20 mouse cellular contexts compared by ENCODE assay signal in the genomic region with DNA sequence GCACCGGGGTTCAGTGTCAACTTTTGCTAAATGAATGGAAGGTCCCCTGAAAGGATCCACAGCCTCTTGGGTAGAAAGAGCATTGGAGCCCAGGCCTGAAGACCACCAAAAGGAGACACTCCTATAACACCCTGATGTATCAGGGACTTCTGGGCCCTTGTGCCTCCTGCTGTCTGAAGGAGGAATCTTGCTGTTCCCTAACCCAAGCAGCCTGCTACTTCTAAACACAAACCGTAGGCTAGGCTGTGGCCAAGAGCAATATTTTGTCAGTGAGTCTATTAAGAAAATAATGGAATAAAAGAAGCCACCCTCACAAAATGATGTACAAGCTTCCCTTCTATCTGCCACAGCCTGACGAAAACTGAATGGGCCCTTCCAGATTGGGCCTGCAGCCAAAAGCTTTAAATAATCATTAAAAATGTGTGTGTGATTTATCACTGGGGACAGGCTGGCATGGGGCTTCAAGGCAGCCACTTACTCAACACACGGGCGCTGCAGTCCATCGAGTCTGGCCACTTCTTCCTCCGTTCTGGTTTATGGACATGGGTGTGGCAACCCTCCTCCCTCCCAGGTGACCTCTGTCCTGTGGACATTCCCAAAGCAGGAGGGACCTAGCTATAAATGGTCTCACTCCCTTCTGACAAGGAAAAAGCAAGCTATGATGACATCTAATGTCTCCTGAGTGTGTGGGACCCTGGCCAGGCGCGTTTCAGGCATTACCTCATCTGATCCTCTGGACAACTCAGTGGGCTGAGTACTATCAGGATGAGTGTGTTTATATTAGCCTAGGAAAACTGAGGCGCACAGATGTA. TPM values are rescaled to one million over a fixed set of nuclear protein-coding genes. Genes with fewer than 3 reads are reported as not detected.
DNase-seq lines count a peak whose midpoint lies in the region; ATAC-seq and TF ChIP-seq lines count a peak whose summit lies in the region.
"Had no signal": no experiment of that assay in that cellular context is flagged by ENCODE, and none has a peak within 500 bp of the region (broad histone marks: within the 10 kb centered on the region; RNA-seq: fewer than 3 reads in every experiment).

No protein-coding gene starts in this region.

- no peak for TF ChIP-seq EP300 in lung, postnatal 0 days (IDR thresholded peaks at IDR 0.05)

- H3K9me3 ChIP-seq in hindbrain, postnatal 0 days (ENCODE audit: low read length) = no peaks in the 10 kb centered on the region
- no peaks in the 10 kb centered on the region for H3K9me3 ChIP-seq in hindbrain, embryonic 11.5 days (ENCODE audit: control insufficient read depth, low read length)
- H3K9me3 ChIP-seq in lung, postnatal 0 days (ENCODE audit: low read length) = no peaks in the 10 kb centered on the region
- no peaks in the 10 kb centered on the region for H3K9me3 ChIP-seq in intestine, embryonic 16.5 days (ENCODE audit: control insufficient read depth, low read length)
- H3K9me3 ChIP-seq: heart, embryonic 10.5 days; liver, embryonic 13.5 days; midbrain, embryonic 15.5 days had no signal

- H3K27ac ChIP-seq in hindbrain, postnatal 0 days = no peak overlapping the region
- no peak overlapping the region for H3K27ac ChIP-seq in hindbrain, embryonic 11.5 days (ENCODE audit: low read depth, low read length)
- H3K27ac ChIP-seq in lung, postnatal 0 days (ENCODE audit: low read length) = no peak overlapping the region
- no peak overlapping the region for H3K27ac ChIP-seq in intestine, embryonic 16.5 days (ENCODE audit: low read length)
- H3K27ac ChIP-seq: heart, embryonic 10.5 days; left cerebral cortex, adult 2 months; liver, embryonic 13.5 days; midbrain, embryonic 15.5 days had no signal

- ATAC-seq in hindbrain, postnatal 0 days = no peak
- no peak for ATAC-seq in hindbrain, embryonic 11.5 days (ENCODE audit: low FRiP score)
- 0 out of 2 replicates have a peak, but pooled peaks have one; percentile 19 for ATAC-seq in lung, postnatal 0 days
- ATAC-seq in intestine, embryonic 16.5 days = peak; percentile 83
- ATAC-seq in erythroblast, adult 5-6 weeks (replicated peaks; ENCODE audit: low FRiP score, poor library complexity, severe bottlenecking) = no peak
- ATAC-seq: midbrain, embryonic 15.5 days had no signal

- H3K9ac ChIP-seq in hindbrain, postnatal 0 days (replicated peaks; ENCODE audit: low read length) = no peak overlapping the region
- H3K9ac ChIP-seq in hindbrain, embryonic 11.5 days (ENCODE audit: low read depth, low read length) = no peak overlapping the region
- H3K9ac ChIP-seq in lung, postnatal 0 days (replicated peaks; ENCODE audit: low read depth) = no peak overlapping the region
- H3K9ac ChIP-seq in intestine, embryonic 16.5 days (ENCODE audit: low read depth, low read length) = no peak overlapping the region
- H3K9ac ChIP-seq: liver, embryonic 13.5 days; midbrain, embryonic 15.5 days had no signal

- no peak overlapping the region for H3K4me3 ChIP-seq in hindbrain, postnatal 0 days (ENCODE audit: low read length)
- no peak overlapping the region for H3K4me3 ChIP-seq in hindbrain, embryonic 11.5 days (ENCODE audit: low read depth, low read length)
- no peak overlapping the region for H3K4me3 ChIP-seq in lung, postnatal 0 days (ENCODE audit: low read depth, low read length)
- H3K4me3 ChIP-seq in lung, adult 2 months (replicated peaks; ENCODE audit: extremely low read depth, low read depth, low read length) = no peak overlapping the region
- H3K4me3 ChIP-seq in intestine, embryonic 16.5 days (ENCODE audit: low read length) = no peak overlapping the region
- H3K4me3 ChIP-seq: heart, embryonic 10.5 days; left cerebral cortex, adult 2 months; liver, embryonic 13.5 days; midbrain, embryonic 15.5 days had no signal

- H3K36me3 ChIP-seq in hindbrain, postnatal 0 days (ENCODE audit: insufficient read depth, low read length) = no peaks in the 10 kb centered on the region
- H3K36me3 ChIP-seq in hindbrain, embryonic 11.5 days (ENCODE audit: control insufficient read depth, insufficient read depth, low read length) = no peaks in the 10 kb centered on the region
- no peaks in the 10 kb centered on the region for H3K36me3 ChIP-seq in lung, postnatal 0 days (ENCODE audit: insufficient read depth, low read length)
- no peaks in the 10 kb centered on the region for H3K36me3 ChIP-seq in intestine, embryonic 16.5 days (ENCODE audit: control insufficient read depth, insufficient read depth, low read length)
- H3K36me3 ChIP-seq: heart, embryonic 10.5 days; liver, embryonic 13.5 days; midbrain, embryonic 15.5 days had no signal

- no peak overlapping the region for H3K4me2 ChIP-seq in hindbrain, postnatal 0 days (ENCODE audit: low read depth, low read length)
- no peak overlapping the region for H3K4me2 ChIP-seq in hindbrain, embryonic 11.5 days (replicated peaks; ENCODE audit: low read depth, low read length)
- H3K4me2 ChIP-seq in lung, postnatal 0 days (replicated peaks; ENCODE audit: low read depth, low read length) = no peak overlapping the region
- no peak overlapping the region for H3K4me2 ChIP-seq in intestine, embryonic 16.5 days (ENCODE audit: low read depth, low read length)
- H3K4me2 ChIP-seq: liver, embryonic 13.5 days; midbrain, embryonic 15.5 days had no signal

- peak; percentile 15 for DNase-seq in hindbrain, postnatal 0 days (ENCODE audit: low spot score)
- DNase-seq in hindbrain, embryonic 11.5 days (ENCODE audit: low spot score) = no peak
- no peak for DNase-seq in lung, postnatal 0 days (ENCODE audit: low spot score)
- no peak for DNase-seq in lung, adult 2 months
- DNase-seq in mesoderm, embryonic 11.5 days (ENCODE audit: low read depth, low spot score) = peak; percentile 18
- DNase-seq: cerebellum, adult 8-10 months; gastrocnemius, postnatal 25 days; heart, postnatal 14 days; liver, embryonic 13.5 days; lung, postnatal 4 days had no signal

- H3K27me3 ChIP-seq in hindbrain, postnatal 0 days (ENCODE audit: insufficient read depth, low read length) = no peaks in the 10 kb centered on the region
- H3K27me3 ChIP-seq in hindbrain, embryonic 11.5 days (ENCODE audit: control insufficient read depth, insufficient read depth, low read length) = no peaks in the 10 kb centered on the region
- H3K27me3 ChIP-seq in lung, postnatal 0 days (replicated peaks; ENCODE audit: insufficient read depth, low read length) = no peaks in the 10 kb centered on the region
- no peaks in the 10 kb centered on the region; the same call in 1 of the 2 replicates for H3K27me3 ChIP-seq in intestine, embryonic 16.5 days (replicated peaks; ENCODE audit: control insufficient read depth, insufficient read depth, low read length)
- H3K27me3 ChIP-seq: midbrain, embryonic 15.5 days had no signal

- no peak for TF ChIP-seq POLR2A in lung, adult 2 months (IDR thresholded peaks at IDR 0.05; ENCODE audit: borderline replicate concordance, extremely low read depth, low read depth, low read length)

- 66% methylated on average over 10 of the region's 10 CpGs for WGBS in hindbrain, postnatal 0 days
- 76% methylated on average over 10 of the region's 10 CpGs for WGBS in hindbrain, embryonic 11.5 days
- WGBS in lung, postnatal 0 days = 45% methylated on average over 10 of the region's 10 CpGs
- WGBS in lung, adult 2 months = 42% methylated on average over 10 of the region's 10 CpGs
- WGBS in intestine, embryonic 16.5 days = 37% methylated on average over 10 of the region's 10 CpGs

- no peaks in the 10 kb centered on the region for H3K4me1 ChIP-seq in hindbrain, postnatal 0 days (ENCODE audit: insufficient read depth, low read length)
- no peaks in the 10 kb centered on the region for H3K4me1 ChIP-seq in hindbrain, embryonic 11.5 days (replicated peaks; ENCODE audit: control insufficient read depth, insufficient read depth, low read length)
- H3K4me1 ChIP-seq in lung, postnatal 0 days (ENCODE audit: insufficient read depth, low read depth, low read length) = no peaks in the 10 kb centered on the region
- no peaks in the 10 kb centered on the region for H3K4me1 ChIP-seq in lung, adult 2 months (ENCODE audit: control insufficient read depth, insufficient read depth, low read length)
- H3K4me1 ChIP-seq in intestine, embryonic 16.5 days (ENCODE audit: control insufficient read depth, insufficient read depth, low read length) = peaks cover 3% of the 10 kb centered on the region; the same call in 1 of the 2 replicates
- H3K4me1 ChIP-seq: heart, embryonic 10.5 days; liver, embryonic 13.5 days; midbrain, embryonic 15.5 days had no signal

- no peak for TF ChIP-seq CTCF in hindbrain, postnatal 0 days (IDR thresholded peaks at IDR 0.05; ENCODE audit: low read depth)
- TF ChIP-seq CTCF in lung, postnatal 0 days (IDR thresholded peaks at IDR 0.05) = peak; percentile 23; the same call in 1 of the 2 replicates
- TF ChIP-seq CTCF in lung, adult 2 months (IDR thresholded peaks at IDR 0.05; ENCODE audit: insufficient read depth, low read length) = no peak

RNA-seq across cellular contexts. Expression of a gene that starts 13.5 kb away (rescaled TPM):
- total RNA-seq in hindbrain, postnatal 0 days (2014; rRNA removed) = not detected in 2 replicates
- polyA plus RNA-seq in hindbrain, postnatal 0 days (2015; fragmentation: Nextera tagmentation; extraction: Ambion mirVana) = not detected in 2 replicates
- not detected in 2 replicates for polyA plus RNA-seq in hindbrain, embryonic 11.5 days (2014; fragmentation: Nextera tagmentation; extraction: Ambion mirVana)
- not detected in 2 replicates for polyA plus RNA-seq in lung, postnatal 0 days (2015; fragmentation: Nextera tagmentation; extraction: Ambion mirVana)
- not detected in 2 replicates for polyA plus RNA-seq in lung, adult 2 months (2012; rRNA removed)
- not detected in 2 replicates for polyA plus RNA-seq in intestine, embryonic 16.5 days (2015; fragmentation: Nextera tagmentation; extraction: Ambion mirVana)
- total RNA-seq in erythroblast, adult 5-6 weeks (2015; ENCODE audit: low replicate concordance) = not detected in 2 replicates
- not detected in 2 replicates for total RNA-seq in erythroblast, adult 5-6 weeks (2017; ENCODE audit: low replicate concordance)
- total RNA-seq: gastrocnemius, postnatal 25 days; heart, postnatal 14 days; left cerebral cortex, adult 2 months had no signal
- polyA plus RNA-seq: C2C12; embryonic facial prominence, embryonic 14.5 days; forebrain, embryonic 11.5 days; frontal cortex, adult 2 months; heart, embryonic 10.5 days; limb, embryonic 11.5 days; liver, embryonic 13.5 days; midbrain, embryonic 15.5 days had no signal

Comparison
In these comparisons a context has a peak if more than half of its experiments do, and no peak if none do; other contexts are left out.
1. DNase-seq: peak in hindbrain, postnatal 0 days (single experiment) and mesoderm, embryonic 11.5 days (single experiment); none in hindbrain, embryonic 11.5 days (single experiment), lung, postnatal 0 days (single experiment) and lung, adult 2 months (single experiment).
2. ATAC-seq: peak in lung, postnatal 0 days (single experiment) and intestine, embryonic 16.5 days (single experiment); none in hindbrain, postnatal 0 days (single experiment), hindbrain, embryonic 11.5 days (single experiment) and erythroblast, adult 5-6 weeks (single experiment).